Mouse (Mus musculus) retina, postnatal 1 day (tissue): ENCODE results near the gene Vmn1r201.

Experiments used
- DNase-seq: peaks from one replicate; pipeline ENCODE4 v3.0.0-alpha.2; 2012

Vmn1r201 gene

DNA sequence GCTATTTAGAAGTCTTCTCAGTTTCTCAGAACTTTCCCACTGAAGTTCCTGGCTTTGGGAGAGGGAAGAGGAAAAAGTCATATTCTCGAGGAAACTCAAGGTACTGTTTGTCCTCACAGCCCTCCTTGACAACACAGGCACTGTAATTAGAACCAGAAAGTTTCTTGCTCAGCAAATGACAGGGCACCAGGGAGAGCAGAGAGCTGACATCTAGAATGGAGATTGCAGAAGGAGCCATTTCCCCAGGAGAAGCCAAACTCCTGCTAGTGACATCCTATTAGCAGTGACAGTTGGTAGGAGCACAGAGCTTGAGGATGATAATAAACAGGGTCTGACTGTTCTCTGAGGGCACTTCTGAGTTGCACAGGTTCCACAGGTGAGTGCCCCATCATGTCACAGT is at the start of gene Vmn1r201:
Gene Vmn1r201, plus strand, starts transcription at position 301 of the 400 bp plus-strand sequence.
- DNase-seq: no peak

DNA sequence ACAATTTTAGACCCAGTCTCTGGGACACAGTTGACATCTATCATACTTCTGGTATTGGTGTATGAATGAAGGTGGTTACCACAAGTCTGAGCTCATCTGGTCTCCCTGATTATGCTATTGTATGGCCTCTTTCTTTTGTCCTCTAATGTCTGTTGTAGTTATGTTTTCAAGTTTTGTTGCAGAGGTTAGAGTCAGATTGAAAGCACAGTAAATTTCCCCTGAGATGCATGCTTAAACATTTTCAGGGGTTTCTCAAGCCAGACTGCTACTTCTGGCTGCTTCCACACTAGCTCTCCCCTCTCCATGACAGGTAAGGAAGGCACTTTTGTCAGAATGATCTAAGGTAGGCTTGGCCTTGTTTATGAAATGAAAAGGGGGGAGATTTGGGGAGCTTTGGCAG is 16.6 kb upstream of the Vmn1r201 start:
- DNase-seq: no peak

DNA sequence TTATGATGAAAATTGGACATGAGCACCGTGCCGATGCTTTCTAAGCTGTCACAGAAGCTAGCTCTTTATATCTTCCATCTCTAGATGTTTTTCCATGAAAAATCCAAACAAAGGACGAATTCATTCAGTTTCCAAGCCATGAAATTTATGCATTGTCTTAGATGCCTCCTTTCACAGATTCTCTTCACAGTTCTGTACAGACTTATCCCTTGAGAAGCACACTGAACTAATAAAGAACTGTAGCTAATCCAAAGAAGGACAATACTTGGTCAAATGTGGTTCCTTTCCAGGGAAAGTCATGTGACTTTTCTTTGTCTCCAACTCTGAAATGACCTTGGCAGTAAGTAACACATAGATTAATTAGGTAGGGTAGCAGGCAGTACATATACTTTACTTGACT is 30.7 kb downstream of the Vmn1r201 start:
- no peak for DNase-seq

GRCm38 (mm10) chr13:22505281-22505680 is 33.6 kb downstream of the Vmn1r201 start, which contains the start of gene Vmn1r202:
TSS of gene Vmn1r202 (minus strand) at chr13:22505381.
- DNase-seq: no peak

DNA sequence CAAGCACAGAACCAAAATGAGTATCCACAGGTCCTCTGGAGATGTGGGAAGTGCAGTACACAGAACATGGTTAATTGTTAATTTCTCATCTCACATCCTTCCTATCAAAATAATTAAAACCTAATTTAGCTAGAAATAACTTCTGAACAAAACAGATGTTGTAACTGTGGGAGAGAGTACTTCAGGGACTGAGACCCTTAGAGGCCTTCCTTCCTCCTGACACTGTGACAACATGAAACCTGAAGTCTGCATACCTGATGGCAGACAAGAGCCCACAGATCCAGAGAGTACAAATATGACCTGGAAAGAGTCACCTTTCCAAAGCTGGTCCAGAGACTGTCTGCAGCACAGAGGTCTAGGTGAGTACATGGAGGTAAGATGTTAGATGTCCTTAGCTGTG is 46.1 kb downstream of the Vmn1r201 start, which contains the start of gene Vmn1r203:
Gene Vmn1r203, plus strand, starts transcription at position 301 of the 400 bp plus-strand sequence.
- DNase-seq: no peak
